Mouse (Mus musculus): Measurements from ENCODE around the gene Ksr2. TPM values are rescaled to one million over a fixed set of nuclear protein-coding genes. Genes with fewer than 3 reads are reported as not detected.

Gene Ksr2
- total and polyA plus RNA-seq, 3 experiments: not detected

DNA sequence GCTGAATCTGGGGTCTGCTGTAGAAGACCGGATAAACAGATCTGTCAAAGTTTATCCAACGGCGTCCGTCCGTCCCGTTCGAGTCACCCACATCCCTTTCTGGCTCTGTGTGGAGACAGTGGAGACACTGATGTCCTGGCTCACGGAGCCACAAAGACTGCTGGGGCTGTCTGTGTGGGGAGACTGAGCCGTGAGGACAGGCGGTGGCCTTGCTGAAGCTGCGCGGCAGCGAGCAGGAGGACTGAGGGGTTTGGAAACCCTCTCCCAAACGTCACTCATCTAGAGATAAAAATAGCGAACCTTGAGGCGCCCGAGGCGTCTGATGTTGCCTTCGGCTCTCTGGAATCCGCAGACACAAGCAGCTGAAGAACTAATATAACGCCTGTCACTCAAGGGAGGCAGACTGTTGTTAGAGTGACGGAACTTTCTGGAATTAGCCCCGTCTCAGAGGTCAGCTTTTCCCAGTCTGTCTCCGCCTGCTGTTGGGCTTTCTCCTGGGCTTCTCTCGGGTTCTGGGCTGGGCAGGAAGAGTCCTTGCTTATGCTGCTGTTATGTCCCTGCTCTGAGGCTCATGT is 133.0 kb downstream of the Ksr2 start:
- Histone ChIP-seq H3K9ac (ENCODE audit: control insufficient read depth, low read depth, low read length, poor library complexity, severe bottlenecking) (no peak overlapping the region), H3K9me3 (replicated peaks; ENCODE audit: insufficient read depth, low read length) (no peaks in the 10 kb centered on the region), H3K79me2 (ENCODE audit: control insufficient read depth, insufficient read depth, low read length, poor library complexity) (no peaks in the 10 kb centered on the region), H3K4me1 (ENCODE audit: control insufficient read depth in 1 of 2, insufficient read depth in 2 of 2, low read length in 2 of 2) (no peaks in the 10 kb centered on the region), H3K27ac (ENCODE audit: control insufficient read depth, low read depth, low read length) (no peak overlapping the region), H3K4me3 (ENCODE audit: control insufficient read depth in 1 of 2, insufficient read depth in 1 of 2, low read depth in 2 of 2, low read length in 2 of 2) (no peak overlapping the region), H3K27me3 (ENCODE audit: control insufficient read depth in 1 of 2, insufficient read depth in 2 of 2, low read length in 2 of 2) (no peaks in the 10 kb centered on the region; a peak in 1 of 4 replicates), H3K36me3 (ENCODE audit: control insufficient read depth in 1 of 2, insufficient read depth in 2 of 2, low read length in 2 of 2) (no peaks in the 10 kb centered on the region)
- no peak for DNase-seq (ENCODE audit: low read depth, low spot score)
- TF ChIP-seq TAL1 (IDR thresholded peaks at IDR 0.05; ENCODE audit: low read length) (no peak), ZNF384 (IDR thresholded peaks at IDR 0.05; ENCODE audit: low read depth, low read length) (no peak), POLR2AphosphoS2 (IDR thresholded peaks at IDR 0.05; ENCODE audit: low read length) (no peak), MYC (IDR thresholded peaks at IDR 0.05; ENCODE audit: low read depth, low read length) (no peak), ELF1 (IDR thresholded peaks at IDR 0.05; ENCODE audit: low read depth, low read length) (no peak), NELFE (IDR thresholded peaks at IDR 0.05; ENCODE audit: low read depth, low read length) (no peak), E2F4 (IDR thresholded peaks at IDR 0.05; ENCODE audit: borderline replicate concordance, low read depth, low read length) (no peak), GABPA (IDR thresholded peaks at IDR 0.05; ENCODE audit: low read depth, low read length) (no peak), JUND (IDR thresholded peaks at IDR 0.05; ENCODE audit: low read depth, low read length) (no peak)

DNA sequence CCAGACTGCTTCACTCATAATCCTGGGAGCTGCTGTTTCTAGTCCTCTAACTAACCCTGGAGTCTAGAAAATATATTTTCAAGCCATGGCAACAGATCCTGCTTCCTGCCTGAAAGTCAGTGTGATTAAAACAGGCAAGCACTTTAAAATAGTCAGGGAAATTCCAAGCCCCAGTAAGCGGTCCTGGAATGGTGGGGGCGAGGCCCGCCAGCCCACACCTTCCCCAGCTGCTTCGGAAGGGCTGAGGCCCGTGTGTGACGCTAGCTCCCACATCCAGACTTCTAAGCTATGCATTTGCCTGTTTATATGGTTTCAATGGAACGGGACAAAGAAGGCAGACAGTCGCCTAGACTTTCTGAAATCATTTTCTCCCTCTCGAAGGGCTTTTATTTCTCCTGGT is 137.2 kb downstream of the Ksr2 start:
- no peak for TF ChIP-seq MAZ (IDR thresholded peaks at IDR 0.05; ENCODE audit: low read depth, low read length)
- Histone ChIP-seq H3K9ac (ENCODE audit: control insufficient read depth, low read depth, low read length, poor library complexity, severe bottlenecking) (no peak overlapping the region), H3K27me3 (ENCODE audit: control insufficient read depth in 1 of 2, insufficient read depth in 2 of 2, low read length in 2 of 2) (no peaks in the 10 kb centered on the region; a peak in 1 of 4 replicates), H3K9me3 (replicated peaks; ENCODE audit: insufficient read depth, low read length) (no peaks in the 10 kb centered on the region), H3K4me1 (ENCODE audit: control insufficient read depth in 1 of 2, insufficient read depth in 2 of 2, low read length in 2 of 2) (no peaks in the 10 kb centered on the region), H3K4me3 (ENCODE audit: control insufficient read depth in 1 of 2, insufficient read depth in 1 of 2, low read depth in 2 of 2, low read length in 2 of 2) (no peak overlapping the region), H3K36me3 (ENCODE audit: control insufficient read depth in 1 of 2, insufficient read depth in 2 of 2, low read length in 2 of 2) (no peaks in the 10 kb centered on the region), H3K27ac (ENCODE audit: control insufficient read depth, low read depth, low read length) (no peak overlapping the region), H3K79me2 (ENCODE audit: control insufficient read depth, insufficient read depth, low read length, poor library complexity) (no peaks in the 10 kb centered on the region)
- no peak for DNase-seq (ENCODE audit: low read depth, low spot score)

DNA sequence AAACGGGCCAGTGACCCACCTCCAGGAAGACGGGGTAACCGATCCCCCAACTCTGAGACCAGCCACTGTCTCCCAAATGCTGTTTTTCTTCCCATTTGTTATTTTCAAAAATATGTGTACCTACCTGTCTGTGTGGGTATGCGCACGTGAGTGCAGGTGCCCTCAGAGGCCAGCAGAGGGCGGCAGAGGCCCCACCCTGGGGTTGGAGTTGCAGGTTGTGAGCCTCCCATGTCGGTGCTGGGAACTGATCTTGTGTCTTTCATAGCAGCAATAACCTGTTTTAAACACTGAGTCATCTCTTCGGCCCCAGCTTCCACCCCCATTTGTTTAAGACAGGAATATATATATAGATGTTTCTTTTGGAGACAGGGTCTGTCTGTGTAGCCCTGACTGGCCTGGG is 138.3 kb downstream of the Ksr2 start:
- Histone ChIP-seq H3K9ac (ENCODE audit: control insufficient read depth, low read depth, low read length, poor library complexity, severe bottlenecking) (no peak overlapping the region), H3K27me3 (ENCODE audit: control insufficient read depth in 1 of 2, insufficient read depth in 2 of 2, low read length in 2 of 2) (no peaks in the 10 kb centered on the region; a peak in 1 of 4 replicates), H3K27ac (ENCODE audit: control insufficient read depth, low read depth, low read length) (no peak overlapping the region), H3K79me2 (ENCODE audit: control insufficient read depth, insufficient read depth, low read length, poor library complexity) (no peaks in the 10 kb centered on the region), H3K9me3 (replicated peaks; ENCODE audit: insufficient read depth, low read length) (no peaks in the 10 kb centered on the region), H3K36me3 (ENCODE audit: control insufficient read depth in 1 of 2, insufficient read depth in 2 of 2, low read length in 2 of 2) (no peaks in the 10 kb centered on the region), H3K4me1 (ENCODE audit: control insufficient read depth in 1 of 2, insufficient read depth in 2 of 2, low read length in 2 of 2) (no peaks in the 10 kb centered on the region), H3K4me3 (ENCODE audit: control insufficient read depth in 1 of 2, insufficient read depth in 1 of 2, low read depth in 2 of 2, low read length in 2 of 2) (no peak overlapping the region)
- no peak for DNase-seq (ENCODE audit: low read depth, low spot score)
- TF ChIP-seq NRF1 (IDR thresholded peaks at IDR 0.05; ENCODE audit: insufficient read depth, low read depth, low read length, poor library complexity, severe bottlenecking) (no peak), CTCF (IDR thresholded peaks at IDR 0.05 in 2 of 3, conservative IDR thresholded peaks at IDR 0.05 in 1 of 3; ENCODE audit: control insufficient read depth in 1 of 3, insufficient read depth in 1 of 3, low read depth in 2 of 3, low read length in 3 of 3, poor library complexity in 1 of 3, severe bottlenecking in 1 of 3) (peak; percentile 1 to 34 (median 5); a peak in 2 of 6 replicates)
